Mouse (Mus musculus): ENCODE results near the gene Plagl2. TPM values are rescaled to one million over a fixed set of nuclear protein-coding genes. Genes with fewer than 3 reads are reported as not detected.

The Plagl2 gene
- polyA plus RNA-seq, 1 experiment, result 29.3 TPM

DNA sequence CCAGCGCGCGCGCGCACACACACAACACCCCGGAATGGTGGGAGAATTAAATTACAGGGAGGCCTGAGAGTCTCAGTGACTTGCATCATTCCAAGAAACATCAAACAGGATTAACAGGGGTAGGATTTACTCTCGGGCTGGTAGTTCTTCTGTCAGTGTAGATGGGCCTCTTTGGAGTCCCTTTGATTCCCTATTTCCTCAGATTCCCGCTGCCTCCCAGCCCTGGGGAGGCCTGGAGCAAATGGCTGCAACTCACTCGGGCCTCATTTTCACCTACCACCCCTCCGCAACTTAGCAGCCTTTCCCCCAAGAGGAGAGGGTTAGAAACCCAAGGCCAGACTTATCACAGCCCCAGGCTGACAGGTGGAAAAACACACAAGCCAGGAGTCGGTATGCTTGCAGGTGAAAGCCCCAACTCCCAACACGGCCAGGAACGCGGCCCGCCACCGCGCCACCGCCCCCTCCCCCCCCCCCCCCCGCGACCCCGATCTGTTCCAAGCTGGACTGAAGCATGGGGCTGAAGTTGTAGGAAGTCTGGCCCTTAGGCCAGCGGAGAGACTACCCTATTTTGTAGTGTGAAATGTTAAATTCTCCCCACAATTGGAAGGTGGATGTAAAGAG lies 1.3 kb downstream of the Plagl2 start:
- Histone ChIP-seq H3K27ac (ENCODE audit: control insufficient read depth, insufficient read depth, low read length) (no peak overlapping the region; the same call in 1 of the 2 replicates), H3K4me3 (ENCODE audit: control insufficient read depth, insufficient read depth, low read length) (peak overlapping the region; percentile 39), H3K36me3 (ENCODE audit: control insufficient read depth, insufficient read depth, low read length) (peaks cover 11% of the 10 kb centered on the region), H3K27me3 (ENCODE audit: control insufficient read depth, insufficient read depth, low read length) (no peaks in the 10 kb centered on the region), H3K4me1 (replicated peaks; ENCODE audit: control insufficient read depth, insufficient read depth, low read length) (peaks cover 11% of the 10 kb centered on the region)
- 25% methylated on average over 22 of the region's 22 CpGs for WGBS
- DNase-seq, result no peak
- no peak for TF ChIP-seq CTCF (IDR thresholded peaks at IDR 0.05; ENCODE audit: borderline replicate concordance, control insufficient read depth, extremely low read depth, insufficient read depth, low read length, poor library complexity)
- TF ChIP-seq POLR2A (IDR thresholded peaks at IDR 0.05; ENCODE audit: control insufficient read depth, extremely low read depth, insufficient read depth, low read length, poor library complexity), result no peak

DNA sequence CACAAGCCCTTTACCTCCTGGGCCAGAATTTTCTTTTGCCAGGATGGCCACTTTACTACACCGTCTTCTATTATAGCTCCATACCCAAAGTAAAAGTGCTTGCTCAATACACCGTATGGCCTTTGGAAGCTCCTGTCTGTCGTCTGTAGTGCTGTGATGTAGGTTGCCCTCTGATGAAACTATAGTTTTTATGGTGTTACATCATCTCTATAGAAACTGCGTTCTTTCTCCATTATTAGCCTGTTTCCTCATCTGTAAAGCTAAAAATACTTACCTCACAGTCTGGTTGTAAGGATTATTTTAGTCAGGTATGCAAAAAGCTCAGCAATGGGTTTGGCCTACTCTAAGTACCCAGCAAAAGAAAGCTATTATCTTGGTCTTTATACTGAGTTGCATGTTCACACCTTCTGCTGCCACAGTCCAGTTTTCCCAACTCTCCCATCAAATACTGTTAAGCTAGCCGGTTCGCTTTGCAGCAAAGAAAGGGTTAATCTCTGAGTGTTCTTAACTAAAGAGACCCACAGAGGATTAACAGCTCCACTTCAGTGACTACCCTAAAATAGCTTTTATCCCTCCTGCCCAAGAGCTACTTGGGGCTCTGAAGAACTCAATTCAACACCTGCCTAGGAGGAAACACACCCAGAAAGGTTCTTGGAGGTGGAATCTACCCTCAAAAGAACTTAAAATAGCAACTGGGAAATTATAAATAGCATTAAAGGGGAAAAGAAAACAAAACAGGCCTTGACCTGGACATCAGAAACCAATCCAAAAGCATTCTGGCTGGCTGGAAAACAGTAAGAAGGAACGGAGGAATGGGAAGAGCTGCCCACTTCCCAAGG lies 2.0 kb downstream of the Plagl2 start:
- no peak for DNase-seq
- peaks cover 19% of the 10 kb centered on the region for H3K36me3 ChIP-seq (ENCODE audit: control insufficient read depth, insufficient read depth, low read length)

DNA sequence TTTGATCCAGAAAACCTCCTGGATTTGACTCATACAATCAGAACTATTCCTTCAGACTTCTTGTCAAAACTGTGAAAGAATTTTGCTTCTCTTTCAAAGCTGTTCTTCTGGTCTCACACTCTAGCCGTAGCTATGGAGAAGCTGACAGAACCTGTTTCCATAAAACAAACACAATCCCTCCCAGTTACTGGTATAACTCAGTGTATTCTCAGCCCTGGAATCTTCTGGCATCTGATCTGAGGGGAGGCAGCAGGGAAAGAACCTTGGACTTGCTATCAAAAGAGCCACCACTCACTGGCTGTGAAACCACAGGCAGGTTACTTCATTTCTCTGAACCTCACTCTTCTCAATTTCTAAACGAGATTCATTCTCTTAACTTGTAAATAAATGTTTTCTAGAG lies 2.8 kb downstream of the Plagl2 start:
- TF ChIP-seq POLR2A (IDR thresholded peaks at IDR 0.05; ENCODE audit: control insufficient read depth, extremely low read depth, insufficient read depth, low read length, poor library complexity) (no peak), CTCF (IDR thresholded peaks at IDR 0.05; ENCODE audit: borderline replicate concordance, control insufficient read depth, extremely low read depth, insufficient read depth, low read length, poor library complexity) (no peak)
- Histone ChIP-seq H3K27me3 (ENCODE audit: control insufficient read depth, insufficient read depth, low read length) (no peaks in the 10 kb centered on the region), H3K36me3 (ENCODE audit: control insufficient read depth, insufficient read depth, low read length) (peaks cover 27% of the 10 kb centered on the region), H3K27ac (ENCODE audit: control insufficient read depth, insufficient read depth, low read length) (no peak overlapping the region), H3K4me1 (replicated peaks; ENCODE audit: control insufficient read depth, insufficient read depth, low read length) (peaks cover 9% of the 10 kb centered on the region), H3K4me3 (ENCODE audit: control insufficient read depth, insufficient read depth, low read length) (no peak overlapping the region)
- DNase-seq, result no peak
- 61% methylated on average over 2 of the region's 2 CpGs for WGBS

More for the DNA sequence above, 2.0 kb downstream of the Plagl2 start:
- no peaks in the 10 kb centered on the region for H3K27me3 ChIP-seq (ENCODE audit: control insufficient read depth, insufficient read depth, low read length)
- peaks cover 11% of the 10 kb centered on the region for H3K4me1 ChIP-seq (replicated peaks; ENCODE audit: control insufficient read depth, insufficient read depth, low read length)
- 75% methylated on average over 7 of the region's 7 CpGs for WGBS
- TF ChIP-seq CTCF (IDR thresholded peaks at IDR 0.05; ENCODE audit: borderline replicate concordance, control insufficient read depth, extremely low read depth, insufficient read depth, low read length, poor library complexity) (no peak), POLR2A (IDR thresholded peaks at IDR 0.05; ENCODE audit: control insufficient read depth, extremely low read depth, insufficient read depth, low read length, poor library complexity) (no peak)
- peak overlapping the region; percentile 39; the same call in 1 of the 2 replicates for H3K4me3 ChIP-seq (ENCODE audit: control insufficient read depth, insufficient read depth, low read length)
- H3K27ac ChIP-seq (ENCODE audit: control insufficient read depth, insufficient read depth, low read length), result no peak overlapping the region

DNA sequence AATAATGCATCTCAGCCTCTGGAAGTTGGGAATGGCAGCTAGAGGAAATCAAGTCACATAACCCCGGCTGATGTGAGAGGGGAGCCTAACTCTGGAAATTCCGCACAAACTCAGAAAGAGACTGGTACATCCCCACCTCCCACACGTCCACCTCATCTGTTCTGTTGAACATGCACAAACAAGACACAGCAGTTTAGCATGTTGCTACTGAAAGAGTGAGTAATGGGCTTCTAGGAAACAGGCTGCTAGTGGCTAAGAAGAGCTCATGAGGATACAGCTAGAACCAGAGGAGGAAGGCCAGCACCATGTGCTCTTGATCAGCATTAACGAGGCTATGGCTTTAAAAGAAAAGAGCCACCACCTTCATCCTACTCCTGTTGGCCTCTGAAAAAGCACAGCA lies 3.3 kb downstream of the Plagl2 start:
- no peak for DNase-seq
- WGBS, result 87% methylated on average over 4 of the region's 4 CpGs
- Histone ChIP-seq H3K4me1 (replicated peaks; ENCODE audit: control insufficient read depth, insufficient read depth, low read length) (peaks cover 8% of the 10 kb centered on the region), H3K27me3 (ENCODE audit: control insufficient read depth, insufficient read depth, low read length) (no peaks in the 10 kb centered on the region), H3K4me3 (ENCODE audit: control insufficient read depth, insufficient read depth, low read length) (no peak overlapping the region), H3K36me3 (ENCODE audit: control insufficient read depth, insufficient read depth, low read length) (peaks cover 32% of the 10 kb centered on the region), H3K27ac (ENCODE audit: control insufficient read depth, insufficient read depth, low read length) (no peak overlapping the region)
- TF ChIP-seq CTCF (IDR thresholded peaks at IDR 0.05; ENCODE audit: borderline replicate concordance, control insufficient read depth, extremely low read depth, insufficient read depth, low read length, poor library complexity) (no peak), POLR2A (IDR thresholded peaks at IDR 0.05; ENCODE audit: control insufficient read depth, extremely low read depth, insufficient read depth, low read length, poor library complexity) (no peak)

DNA sequence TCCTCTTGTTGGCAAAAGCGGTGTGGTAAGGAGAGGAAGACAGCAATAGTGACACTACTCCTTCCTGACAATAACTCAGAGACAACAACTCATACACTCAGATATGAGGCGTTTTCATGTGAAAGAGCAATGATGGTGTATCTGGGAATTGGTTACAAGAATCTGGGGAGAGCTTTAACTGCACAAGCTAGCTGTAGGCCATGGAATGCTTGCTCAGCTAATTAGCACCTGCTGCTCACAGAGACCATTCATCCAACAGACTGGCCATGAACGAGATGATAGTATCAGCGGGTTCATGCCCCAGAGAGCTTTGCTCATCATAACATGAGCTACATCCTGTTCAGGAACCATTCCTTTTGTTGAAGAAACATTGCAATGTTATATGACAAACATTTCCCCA lies 4.0 kb downstream of the Plagl2 start:
- Histone ChIP-seq H3K27ac (ENCODE audit: control insufficient read depth, insufficient read depth, low read length) (no peak overlapping the region), H3K4me1 (replicated peaks; ENCODE audit: control insufficient read depth, insufficient read depth, low read length) (peaks cover 7% of the 10 kb centered on the region), H3K4me3 (ENCODE audit: control insufficient read depth, insufficient read depth, low read length) (no peak overlapping the region), H3K27me3 (ENCODE audit: control insufficient read depth, insufficient read depth, low read length) (no peaks in the 10 kb centered on the region), H3K36me3 (ENCODE audit: control insufficient read depth, insufficient read depth, low read length) (peaks cover 39% of the 10 kb centered on the region)
- no peak for DNase-seq
- TF ChIP-seq POLR2A (IDR thresholded peaks at IDR 0.05; ENCODE audit: control insufficient read depth, extremely low read depth, insufficient read depth, low read length, poor library complexity) (no peak), CTCF (IDR thresholded peaks at IDR 0.05; ENCODE audit: borderline replicate concordance, control insufficient read depth, extremely low read depth, insufficient read depth, low read length, poor library complexity) (no peak)
- 88% methylated on average over 4 of the region's 4 CpGs for WGBS

DNA sequence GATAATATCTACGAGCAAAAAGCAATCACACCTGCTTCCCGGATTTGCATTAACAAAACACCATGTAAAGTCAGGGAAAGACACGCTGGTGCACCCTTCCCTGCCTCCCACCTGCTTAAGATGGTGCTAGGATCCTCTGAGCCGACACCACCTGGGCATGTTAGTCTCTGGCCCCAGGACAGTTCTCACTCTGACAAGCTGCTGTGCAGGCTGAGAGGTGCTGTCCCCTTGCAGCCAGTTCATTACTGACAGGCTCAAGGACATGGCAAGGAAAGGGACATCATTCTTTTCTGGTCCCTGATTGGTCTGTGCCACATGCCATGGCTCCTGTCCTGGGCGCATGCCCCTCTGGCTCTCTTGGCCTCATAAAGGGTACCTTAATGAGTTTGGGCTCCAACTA lies 12.7 kb downstream of the Plagl2 start:
- Histone ChIP-seq H3K4me1 (replicated peaks; ENCODE audit: control insufficient read depth, insufficient read depth, low read length) (peaks cover 9% of the 10 kb centered on the region), H3K27ac (ENCODE audit: control insufficient read depth, insufficient read depth, low read length) (no peak overlapping the region), H3K4me3 (ENCODE audit: control insufficient read depth, insufficient read depth, low read length) (no peak overlapping the region), H3K27me3 (ENCODE audit: control insufficient read depth, insufficient read depth, low read length) (no peaks in the 10 kb centered on the region), H3K36me3 (ENCODE audit: control insufficient read depth, insufficient read depth, low read length) (peaks cover 39% of the 10 kb centered on the region)
- WGBS, result 89% methylated on average over 5 of the region's 5 CpGs
- TF ChIP-seq POLR2A (IDR thresholded peaks at IDR 0.05; ENCODE audit: control insufficient read depth, extremely low read depth, insufficient read depth, low read length, poor library complexity), result no peak
- no peak for TF ChIP-seq CTCF (IDR thresholded peaks at IDR 0.05; ENCODE audit: borderline replicate concordance, control insufficient read depth, extremely low read depth, insufficient read depth, low read length, poor library complexity)
- DNase-seq, result no peak

Measured in thymus, adult 2 months (tissue).